Mouse (Mus musculus) layer of hippocampus, adult 11-12 months (tissue): ENCODE data around the gene Card11.

Experiments
- DNase-seq: peaks from one replicate; pipeline ENCODE4 v3.0.0; 2022; ENCODE audit warnings: low spot score

Card11 gene

DNA sequence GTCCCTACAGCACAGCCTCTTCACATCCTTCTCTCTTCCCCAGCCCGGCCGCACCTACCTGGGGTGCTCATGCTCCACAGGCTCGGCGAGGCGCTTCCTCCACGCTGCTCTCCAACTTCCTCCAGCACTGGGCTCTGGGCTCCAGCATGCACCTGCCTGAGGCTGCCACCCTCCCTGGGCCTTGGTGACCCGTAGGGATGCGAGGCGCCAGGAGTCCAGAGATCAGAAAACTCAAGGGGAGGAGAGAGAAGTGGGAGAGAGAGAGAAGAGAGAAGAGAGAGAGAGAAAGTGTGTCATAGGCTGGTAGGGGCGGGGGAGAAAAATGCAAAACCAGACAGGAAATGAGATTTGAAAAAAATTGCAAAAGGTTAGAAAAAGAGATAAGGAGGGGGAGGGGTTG lies at the start of gene Card11:
Gene Card11 (minus strand): TSS at position 234 of the 400 bp plus-strand sequence.
- no peak for DNase-seq

DNA sequence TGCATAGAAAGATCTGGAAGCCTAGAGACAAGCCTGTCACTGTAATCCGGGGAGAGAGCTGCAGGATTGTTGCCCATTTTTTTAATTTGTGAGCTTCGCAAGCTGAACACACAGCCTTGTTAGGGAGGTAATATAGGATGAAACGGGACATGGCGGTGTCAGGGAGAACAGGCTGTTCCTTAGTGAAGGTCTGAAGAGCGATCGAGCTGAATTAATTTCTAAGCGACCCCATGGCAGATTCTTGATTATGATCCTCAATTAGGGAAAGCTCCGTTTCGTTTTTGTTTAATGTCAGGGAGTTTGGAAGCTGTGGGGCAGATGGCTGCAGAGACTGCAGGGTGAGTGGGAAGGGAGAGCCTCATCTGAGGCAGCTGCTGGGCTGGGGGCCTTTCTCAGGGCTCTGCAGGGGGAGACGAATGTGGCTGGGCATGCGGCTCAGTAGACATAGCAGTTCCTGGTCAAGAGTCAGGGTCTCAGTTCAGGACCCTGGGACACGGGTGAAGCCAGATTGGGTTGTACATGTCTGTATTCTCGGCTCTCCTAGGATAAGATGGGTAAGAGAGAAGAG lies 47.4 kb upstream of the Card11 start:
- no peak for DNase-seq

GRCm38 (mm10) chr5:141044976-141045375 lies 44.6 kb upstream of the Card11 start:
- no peak for DNase-seq

DNA sequence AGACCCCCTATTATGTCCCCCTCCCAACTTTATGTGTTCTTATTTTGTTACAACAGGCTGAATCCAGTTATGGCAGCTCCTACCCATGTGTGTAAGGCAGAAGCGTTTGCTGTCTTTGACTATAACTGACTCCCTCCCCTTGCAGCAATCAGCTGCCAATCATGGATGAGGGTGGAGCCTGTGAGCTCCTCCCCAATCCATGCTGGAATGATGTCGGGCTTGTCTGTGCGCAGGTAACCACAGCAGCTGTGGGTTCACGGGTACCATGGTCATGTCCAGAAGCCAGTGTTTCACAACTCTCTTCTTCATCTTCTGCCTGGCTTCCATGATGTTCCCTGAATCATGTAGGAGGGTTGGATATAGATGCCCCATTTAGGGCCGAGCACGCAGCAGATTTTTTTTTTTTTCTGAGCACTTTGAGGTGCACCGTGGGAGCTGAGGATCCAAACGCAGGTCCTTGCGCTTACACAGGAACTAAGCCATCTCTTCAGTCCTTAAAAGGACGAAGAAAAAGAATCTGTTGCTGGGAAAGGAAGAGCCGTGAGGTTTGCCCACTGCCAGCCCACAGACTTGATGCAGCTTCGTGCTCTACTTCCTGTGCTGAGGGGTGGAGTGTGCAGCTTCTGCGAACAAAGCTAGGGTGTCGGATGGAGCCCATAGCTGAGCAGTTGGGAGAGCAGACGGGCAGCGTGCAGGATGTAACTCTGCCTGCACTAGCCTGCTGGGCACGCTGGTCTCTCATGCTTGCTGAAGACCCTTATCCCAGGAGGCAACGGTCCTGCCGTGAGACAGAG lies 43.5 kb upstream of the Card11 start:
- peak; percentile 51 for DNase-seq

GRCm38 (mm10) chr5:141042406-141042805 lies 42.0 kb upstream of the Card11 start:
- no peak for DNase-seq

DNA sequence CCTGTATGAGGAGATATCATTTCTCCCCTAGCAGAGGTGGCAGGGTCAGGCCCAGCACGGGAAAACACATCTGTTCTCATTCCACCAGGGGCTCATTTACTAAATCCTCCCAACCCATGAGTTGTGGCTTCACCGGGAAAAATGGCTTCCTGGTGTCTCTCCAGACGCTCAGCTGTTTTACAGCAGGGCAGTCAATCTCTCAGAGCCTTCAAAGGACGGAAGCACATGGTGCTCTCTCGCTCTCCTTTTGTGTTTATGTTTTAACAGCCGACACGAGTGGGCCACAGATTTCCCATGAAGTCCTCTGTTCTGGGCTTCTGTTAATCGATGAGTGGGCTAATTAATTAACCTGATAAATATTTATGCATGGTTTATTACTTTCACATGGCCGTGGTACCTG lies 40.5 kb upstream of the Card11 start:
- no peak for DNase-seq

DNA sequence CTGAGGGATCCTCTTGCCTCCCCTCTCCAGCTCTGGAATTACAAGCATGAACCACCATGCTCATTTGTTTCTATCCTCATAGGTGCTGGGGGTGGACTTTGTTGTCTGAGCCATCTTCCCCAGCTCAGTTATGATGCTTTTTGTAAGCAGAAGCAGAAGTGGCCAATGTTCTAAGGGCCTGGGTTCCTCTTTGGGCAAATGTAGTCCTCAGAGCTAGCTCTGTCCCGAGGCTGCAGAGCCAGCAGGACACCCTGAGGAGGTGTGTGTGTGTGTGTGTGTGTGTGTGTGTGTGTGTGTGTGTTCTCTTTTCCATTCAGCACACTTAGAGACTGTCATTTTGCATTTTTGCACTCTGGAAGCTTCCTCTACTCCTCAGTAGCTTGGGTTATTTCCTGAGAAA lies 38.0 kb upstream of the Card11 start:
- no peak for DNase-seq

DNA sequence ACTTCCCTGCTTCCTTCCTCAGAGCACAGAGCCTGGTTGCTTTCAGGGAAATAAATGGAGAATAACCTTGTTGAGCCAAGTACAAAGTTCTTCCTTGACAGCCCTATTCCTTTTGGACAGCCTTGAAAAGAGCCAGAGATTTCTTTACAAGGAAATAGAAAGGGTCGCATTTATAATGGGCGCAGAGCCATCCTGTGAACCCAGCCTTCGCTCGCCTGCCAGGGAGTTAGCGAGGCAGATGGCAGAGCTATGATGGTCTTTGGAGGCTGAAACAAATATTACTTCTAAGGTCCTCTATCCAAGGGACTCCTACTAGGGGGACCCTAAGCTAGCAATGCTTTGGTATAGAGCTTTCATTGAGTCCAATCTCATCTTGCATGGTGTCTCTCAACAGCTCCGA lies 35.0 kb upstream of the Card11 start:
- no peak for DNase-seq

- DNase-seq: no peak
Measured at GRCm38 (mm10) chr5:141034301-141034700, 33.9 kb upstream of the Card11 start.

- DNase-seq: no peak
Measured at GRCm38 (mm10) chr5:141033001-141033400, 32.6 kb upstream of the Card11 start.

DNA sequence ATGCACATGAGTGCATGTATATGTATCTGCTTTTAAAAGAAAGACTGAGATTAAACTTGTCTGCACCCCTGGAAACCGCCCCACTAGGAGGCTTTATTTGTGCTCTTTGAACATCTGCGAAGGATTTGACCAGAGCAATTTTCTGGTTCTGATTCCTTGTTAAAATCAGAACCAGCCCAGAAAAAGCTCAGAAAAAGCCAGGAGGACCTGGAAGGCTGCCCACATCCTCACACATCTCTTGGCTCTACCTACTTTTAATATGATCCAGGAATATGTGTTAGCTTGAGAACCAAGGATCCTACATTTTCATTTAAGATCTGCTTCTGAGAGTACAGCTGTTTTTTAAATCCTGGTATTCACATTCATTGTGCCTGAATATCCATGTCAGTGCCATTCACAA lies 29.0 kb upstream of the Card11 start:
- no peak for DNase-seq

DNA sequence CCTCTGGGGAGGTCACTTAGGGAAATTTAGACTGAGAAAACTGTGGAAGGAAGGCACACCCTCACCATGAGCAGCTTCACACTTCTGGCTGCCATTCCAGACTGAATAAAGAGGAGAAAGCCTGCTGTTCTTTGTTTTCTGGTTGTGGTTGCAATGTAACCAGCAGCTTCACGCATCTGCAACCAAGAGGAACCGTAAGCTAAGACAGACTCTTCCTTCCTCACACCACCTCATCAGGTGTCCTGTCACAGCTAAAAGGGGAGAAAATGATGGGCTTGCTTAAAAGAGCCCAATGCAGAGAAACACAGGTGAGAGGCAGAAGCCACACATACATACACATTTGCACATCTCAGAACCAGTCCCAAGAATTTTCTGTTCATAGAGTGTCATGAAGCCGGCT lies 25.3 kb upstream of the Card11 start:
- no peak for DNase-seq

- DNase-seq: no peak
Measured at GRCm38 (mm10) chr5:141024435-141024834, 24.1 kb upstream of the Card11 start.

DNA sequence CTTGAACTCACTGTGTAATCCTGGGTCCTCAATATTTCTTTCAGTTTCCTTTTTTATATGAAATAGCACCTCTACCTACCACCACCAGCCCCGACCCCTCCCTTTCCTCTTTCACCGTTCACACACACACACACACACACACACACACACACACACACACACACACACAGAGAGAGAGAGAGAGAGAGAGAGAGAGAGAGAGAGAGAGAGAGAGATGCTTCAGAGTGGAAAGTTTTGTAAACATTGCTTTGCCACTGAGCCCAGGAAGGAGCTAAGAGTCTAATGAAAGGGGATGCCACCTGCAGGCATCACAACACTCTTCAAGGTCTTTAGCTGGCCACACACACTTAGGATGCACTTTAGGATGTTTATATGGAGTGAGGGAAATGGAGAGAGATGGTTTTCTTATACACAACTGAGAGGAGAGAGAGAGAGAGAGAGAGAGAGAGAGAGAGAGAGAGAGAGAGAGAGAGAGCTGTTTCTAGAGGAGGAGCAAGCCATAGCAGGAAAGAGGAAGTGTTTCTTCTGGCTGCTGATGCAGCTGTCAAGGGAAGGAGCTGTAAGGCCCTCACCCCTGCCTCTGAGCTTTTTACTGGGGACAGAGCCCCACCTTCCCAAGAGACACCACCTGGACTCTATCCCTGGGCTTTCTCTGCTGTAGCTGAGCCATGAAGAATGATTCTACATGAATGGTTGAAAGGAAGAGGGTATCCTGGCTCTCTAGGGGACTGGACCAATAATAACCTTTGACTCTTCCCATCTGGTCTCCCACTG lies 17.7 kb upstream of the Card11 start:
- DNase-seq: no peak

DNA sequence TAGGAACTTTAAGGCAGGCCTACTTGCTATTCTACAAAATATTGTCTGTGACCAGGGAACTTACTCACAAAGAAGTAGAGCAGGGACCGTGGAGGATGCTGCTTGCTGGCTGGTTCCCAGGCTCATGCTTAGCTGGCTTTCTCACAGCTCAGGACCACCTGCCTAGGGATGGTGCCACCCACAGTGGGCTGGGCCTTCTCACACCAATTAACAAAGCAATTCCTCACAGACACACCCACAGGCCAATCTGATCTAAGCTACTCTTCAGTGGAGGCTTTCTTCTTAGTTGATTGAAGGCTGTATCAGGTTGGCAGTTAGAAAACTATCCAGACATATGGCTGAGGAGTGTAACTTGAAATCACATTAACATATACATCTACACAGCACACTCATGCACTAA lies 15.7 kb upstream of the Card11 start:
- no peak for DNase-seq

- no peak for DNase-seq
Measured at GRCm38 (mm10) chr5:141014216-141014615, 13.8 kb upstream of the Card11 start.

DNA sequence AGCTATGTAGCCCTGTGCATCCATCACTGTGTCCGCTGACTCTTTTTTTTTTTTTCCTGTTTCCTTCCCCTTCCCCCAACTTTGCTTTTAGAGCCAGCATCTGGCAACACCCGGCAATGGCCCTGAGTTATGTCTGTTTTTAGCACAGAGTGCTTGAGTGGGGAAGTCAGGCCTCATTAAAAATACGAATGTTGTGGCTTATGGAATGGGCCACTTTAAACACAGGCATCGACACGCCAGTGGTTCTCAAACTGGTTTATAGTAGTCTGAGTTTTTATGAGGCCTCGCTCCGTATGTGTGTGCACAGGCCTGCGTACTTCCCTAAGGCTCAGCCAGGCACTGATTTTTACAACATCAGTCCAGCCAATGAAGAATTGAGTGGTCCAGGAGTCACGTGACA lies 13.1 kb upstream of the Card11 start:
- no peak for DNase-seq

DNA sequence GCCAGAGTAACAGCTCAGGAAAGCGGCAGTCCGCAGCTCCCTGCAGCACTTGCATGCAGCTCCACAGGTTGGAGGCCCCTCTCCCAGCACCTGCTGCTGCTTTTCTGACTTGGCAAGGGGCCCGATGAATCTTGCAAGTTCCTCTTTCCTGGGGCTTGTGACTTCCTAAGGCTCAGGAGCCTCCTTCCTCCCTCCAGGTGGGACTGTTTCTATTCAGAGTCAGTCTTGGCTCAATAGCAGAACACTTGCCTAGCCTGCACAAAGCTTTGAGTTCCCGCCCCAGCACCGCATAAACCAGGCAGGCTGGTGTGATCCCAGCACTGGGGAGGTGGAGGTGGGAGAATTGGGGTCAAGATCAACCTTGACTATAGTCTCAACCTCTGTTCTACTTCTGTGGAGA lies 5.1 kb upstream of the Card11 start:
- DNase-seq: no peak

DNA sequence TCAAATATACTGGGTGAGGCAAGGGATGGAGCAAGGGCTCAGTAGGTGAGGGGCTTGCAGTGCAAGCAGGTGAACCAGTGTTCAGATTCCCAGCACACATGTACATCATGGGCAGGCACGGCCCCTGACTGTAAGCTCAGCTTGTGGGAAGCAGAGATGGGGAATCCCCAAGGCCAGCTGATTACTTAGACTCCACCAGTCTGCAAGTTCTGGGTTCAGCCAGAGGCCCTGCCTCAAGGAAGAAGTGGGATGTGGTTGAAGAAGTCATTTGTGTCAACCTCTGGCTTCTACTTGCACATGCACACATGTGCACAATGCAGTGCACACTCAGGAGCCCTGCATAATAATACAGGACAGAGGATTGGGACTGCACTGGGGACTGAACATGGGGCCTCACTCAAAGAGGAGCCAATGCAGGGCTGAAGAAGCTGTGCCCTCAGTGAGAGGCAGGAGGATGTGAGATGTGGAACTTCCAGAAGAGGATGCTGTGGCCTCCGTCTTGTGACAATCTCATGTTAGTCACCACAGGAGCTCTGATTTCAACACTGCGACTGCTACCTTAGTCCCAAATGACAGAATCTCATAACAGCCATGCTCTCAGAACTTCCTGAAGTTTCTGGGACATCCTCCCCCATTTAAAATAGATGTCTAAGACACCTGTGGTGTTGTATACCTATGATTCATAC lies 3.8 kb upstream of the Card11 start:
- peak; percentile 47 for DNase-seq

GRCm38 (mm10) chr5:140999178-140999672 lies 1.2 kb downstream of the Card11 start:
- DNase-seq: no peak

- DNase-seq: no peak
Measured at GRCm38 (mm10) chr5:140997767-140998166, 2.6 kb downstream of the Card11 start.
